Mouse (Mus musculus) layer of hippocampus, adult 9-11 months (tissue): ENCODE data around the gene Cald1.

ENCODE experiments used
- DNase-seq: peaks from one replicate; pipeline ENCODE4 v3.0.0; 2022

The Cald1 gene

GRCm38 (mm10) chr6:34598121-34599065 lies at the start of gene Cald1:
TSS of gene Cald1 (plus strand) at chr6:34598500.
- no peak for DNase-seq

DNA sequence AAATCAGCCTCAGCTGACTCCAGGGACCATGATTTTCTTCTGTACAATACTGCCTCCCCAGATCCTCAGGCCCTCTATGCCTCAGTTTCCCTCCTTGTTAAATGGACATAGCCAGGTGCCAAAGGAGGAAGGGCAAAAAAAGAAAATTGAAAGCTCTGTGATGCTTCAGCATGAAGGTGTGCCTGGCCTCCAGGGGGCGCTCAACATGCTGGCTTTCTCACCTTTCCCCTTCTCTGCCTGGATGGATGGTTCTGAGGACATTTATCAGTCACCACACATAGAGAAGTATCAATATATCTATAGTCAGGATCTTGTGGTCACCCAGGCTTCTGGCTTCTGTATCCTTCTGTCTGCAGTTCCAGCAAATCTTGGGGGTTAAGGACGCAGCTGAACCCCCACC lies 49.3 kb upstream of the Cald1 start:
- DNase-seq: no peak

DNA sequence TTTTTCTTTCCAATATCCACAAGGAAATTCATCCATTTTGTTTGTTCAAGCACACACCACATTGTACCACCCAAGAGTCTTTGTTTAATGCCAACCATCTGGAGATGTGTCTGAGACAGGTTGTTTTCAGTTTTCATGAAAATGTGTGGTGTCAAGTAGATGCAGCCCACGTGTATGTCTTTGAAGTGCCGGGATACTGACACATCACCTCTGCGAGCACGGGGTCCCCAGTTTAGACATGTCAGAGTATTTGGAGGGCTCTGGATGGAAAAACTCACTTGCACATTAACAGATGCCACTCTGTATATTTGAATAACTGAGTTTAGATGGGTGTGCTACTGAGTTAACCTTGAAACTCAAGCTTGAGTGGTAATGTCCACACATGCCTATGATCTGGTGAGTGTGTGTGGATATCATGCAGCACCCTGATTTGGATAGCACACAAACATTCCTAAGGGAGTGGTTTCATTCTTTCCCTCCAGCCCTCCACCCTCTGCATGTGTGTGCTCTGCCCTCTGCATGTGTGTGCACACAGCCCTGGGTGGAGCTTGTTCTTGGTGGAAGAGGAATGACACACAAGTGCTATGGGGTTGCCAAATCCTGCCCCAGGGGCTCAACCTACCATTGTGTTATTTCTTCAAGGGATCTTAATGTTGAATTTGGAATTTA lies 45.7 kb upstream of the Cald1 start:
- DNase-seq: no peak

DNA sequence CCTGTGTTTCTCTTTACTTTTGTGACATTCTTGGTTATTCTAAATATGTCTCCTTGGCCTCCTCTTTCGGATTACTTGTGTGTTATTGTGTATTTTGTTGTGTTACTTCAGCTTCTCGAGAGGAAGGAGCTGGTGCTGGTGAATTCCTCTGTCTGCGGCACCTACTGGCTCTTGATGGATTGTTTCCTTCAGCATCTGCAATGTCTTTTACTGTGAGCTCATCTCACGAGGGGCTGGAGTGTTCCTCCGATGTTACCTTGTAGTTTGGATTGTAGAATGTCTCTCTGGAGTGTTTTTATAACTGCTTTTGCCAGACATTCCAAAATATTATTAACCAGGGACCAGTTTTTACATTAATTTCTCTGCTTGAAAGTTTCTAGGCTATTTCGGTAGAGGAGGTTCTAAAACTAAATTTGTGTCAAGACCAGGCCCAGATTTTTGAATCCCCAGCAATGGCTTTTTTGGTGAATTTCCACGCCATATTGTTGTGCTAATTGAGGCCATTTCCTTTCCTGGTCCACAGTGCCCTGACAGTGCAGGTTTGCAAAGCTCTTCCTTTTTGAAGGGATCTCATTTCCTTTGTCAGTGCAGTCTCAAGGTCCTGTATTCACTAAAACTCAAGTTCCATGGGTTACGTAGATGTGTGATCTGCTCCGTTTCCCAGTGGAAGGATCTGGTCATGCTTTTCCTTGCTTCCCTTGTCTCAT lies 43.9 kb upstream of the Cald1 start:
- no peak for DNase-seq

DNA sequence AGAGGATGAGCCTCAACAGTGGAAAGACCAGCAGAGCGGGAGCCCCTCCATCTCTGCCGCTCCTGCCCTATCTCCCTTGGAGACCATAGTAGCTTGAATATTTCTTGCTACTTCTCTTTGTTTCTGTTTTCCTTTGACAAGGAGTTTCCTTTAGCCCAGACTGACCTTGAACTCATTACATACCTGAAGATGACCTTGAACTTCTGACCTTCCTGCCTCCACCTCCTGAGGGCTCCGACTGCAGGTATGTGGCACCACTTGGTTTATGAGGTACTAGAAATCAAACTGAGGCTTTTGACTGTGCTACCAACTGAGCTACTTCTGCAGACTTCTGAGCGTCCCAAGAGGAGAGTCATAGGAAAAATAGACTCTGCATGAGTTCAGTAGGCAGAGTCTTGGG lies 38.8 kb upstream of the Cald1 start:
- DNase-seq: no peak

DNA sequence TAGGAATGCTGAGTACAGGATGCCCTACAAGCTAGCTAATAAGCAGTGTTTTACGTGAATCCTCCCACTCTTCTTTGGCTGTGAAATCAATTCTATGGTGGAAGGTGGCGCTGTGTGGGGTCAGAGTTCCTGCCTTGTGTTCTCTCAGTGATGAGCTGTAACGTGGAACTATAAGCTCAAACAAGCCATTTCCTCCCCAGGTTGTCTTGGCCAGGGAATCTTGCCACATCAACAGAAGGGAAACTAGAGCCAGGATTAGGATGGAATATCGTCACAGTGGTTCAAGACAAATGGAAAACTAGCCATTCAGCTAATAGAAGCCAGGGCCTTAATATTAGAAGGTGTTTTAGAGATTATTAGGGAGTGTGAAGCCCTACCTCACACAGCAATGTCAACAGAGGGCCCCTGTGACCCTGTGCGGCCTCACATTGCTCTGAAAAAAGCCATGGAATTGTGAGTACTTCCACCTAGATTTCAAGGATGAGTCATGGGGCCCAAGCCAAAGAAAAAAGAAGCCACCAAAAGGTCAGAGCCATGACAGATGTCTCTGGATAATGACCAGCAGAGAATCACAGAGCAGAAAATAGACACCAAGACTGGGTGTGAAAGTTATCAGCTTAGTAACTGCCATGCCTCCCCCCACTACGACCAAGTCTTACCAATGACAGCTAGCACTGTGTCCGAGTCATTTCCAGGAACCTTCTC lies 33.0 kb upstream of the Cald1 start:
- no peak for DNase-seq

- no peak for DNase-seq
Observed at GRCm38 (mm10) chr6:34567298-34567697, 31.0 kb upstream of the Cald1 start.

- no peak for DNase-seq
Observed at GRCm38 (mm10) chr6:34579504-34580068, 18.7 kb upstream of the Cald1 start.

- DNase-seq: no peak
Observed at GRCm38 (mm10) chr6:34583365-34583764, 14.9 kb upstream of the Cald1 start.

GRCm38 (mm10) chr6:34588066-34588465 lies 10.2 kb upstream of the Cald1 start:
- DNase-seq: peak; percentile 51

DNA sequence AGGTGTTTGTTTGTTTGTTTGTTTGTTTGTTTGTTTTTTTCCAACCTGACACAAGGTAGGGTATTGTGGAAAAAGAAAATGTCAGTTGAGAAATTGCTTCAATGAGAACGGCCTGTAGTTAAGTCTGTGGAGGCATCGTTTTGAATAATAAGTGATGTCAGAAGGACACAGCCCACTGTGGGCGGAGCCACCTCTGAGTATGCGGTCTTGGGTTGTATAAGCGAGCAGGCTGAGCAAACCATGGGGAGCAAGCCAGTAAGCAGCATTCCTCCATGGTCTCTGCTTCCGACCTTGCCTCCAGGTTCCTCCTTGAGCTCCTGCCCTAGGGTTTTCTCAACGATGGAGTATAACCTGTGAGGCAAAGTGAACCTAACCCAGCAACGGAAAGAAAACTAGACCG lies 7.6 kb upstream of the Cald1 start:
- DNase-seq: no peak

- no peak for DNase-seq
Observed at GRCm38 (mm10) chr6:34593353-34593752, 4.9 kb upstream of the Cald1 start.

GRCm38 (mm10) chr6:34597316-34597715 lies 984 bp upstream of the Cald1 start:
- no peak for DNase-seq

DNA sequence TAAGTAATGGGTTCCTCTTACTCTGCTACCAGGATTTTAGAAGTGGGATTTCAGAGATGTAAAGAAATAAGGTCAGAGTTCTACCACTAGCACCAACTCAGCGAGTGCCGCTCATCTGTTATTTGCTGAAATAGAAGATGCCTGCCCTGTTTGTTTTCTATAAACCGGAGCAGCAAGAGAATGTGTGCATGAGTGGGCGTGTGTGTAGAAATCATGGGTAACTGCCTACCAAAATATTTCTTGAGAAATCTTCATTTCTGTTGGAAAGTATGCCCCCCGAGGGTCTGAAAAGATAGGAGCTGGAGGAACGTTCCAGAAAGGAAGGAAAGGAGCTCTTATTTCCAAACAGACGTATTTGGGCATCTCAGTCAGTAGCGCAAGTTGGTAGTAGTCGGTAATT lies 871 bp downstream of the Cald1 start:
- no peak for DNase-seq

- no peak for DNase-seq
Observed at GRCm38 (mm10) chr6:34599631-34600111, 1.4 kb downstream of the Cald1 start.

DNA sequence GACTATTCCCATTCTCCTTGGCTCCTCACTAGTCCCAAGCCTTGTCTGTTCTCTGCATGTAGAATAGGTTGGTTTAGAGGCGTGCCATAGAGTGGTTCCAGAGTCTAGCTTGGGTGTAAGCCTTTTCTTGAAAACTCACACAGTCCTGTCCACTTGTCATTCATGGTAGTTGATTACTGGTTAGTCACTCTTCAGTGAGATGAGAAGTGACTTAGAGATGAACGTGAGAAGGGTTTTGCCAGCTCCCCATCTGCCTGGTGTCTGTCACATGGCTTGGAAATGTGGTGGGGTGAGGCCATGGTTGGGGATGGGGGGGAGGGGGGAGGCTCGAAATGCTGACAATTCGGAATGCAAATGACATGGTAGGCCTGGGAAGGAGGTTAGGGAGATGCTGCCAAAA lies 2.5 kb downstream of the Cald1 start:
- no peak for DNase-seq

GRCm38 (mm10) chr6:34602091-34602490 lies 3.8 kb downstream of the Cald1 start:
- no peak for DNase-seq

- no peak for DNase-seq
Observed at GRCm38 (mm10) chr6:34606407-34606806, 8.1 kb downstream of the Cald1 start.

GRCm38 (mm10) chr6:34608603-34609002 lies 10.3 kb downstream of the Cald1 start:
- no peak for DNase-seq

DNA sequence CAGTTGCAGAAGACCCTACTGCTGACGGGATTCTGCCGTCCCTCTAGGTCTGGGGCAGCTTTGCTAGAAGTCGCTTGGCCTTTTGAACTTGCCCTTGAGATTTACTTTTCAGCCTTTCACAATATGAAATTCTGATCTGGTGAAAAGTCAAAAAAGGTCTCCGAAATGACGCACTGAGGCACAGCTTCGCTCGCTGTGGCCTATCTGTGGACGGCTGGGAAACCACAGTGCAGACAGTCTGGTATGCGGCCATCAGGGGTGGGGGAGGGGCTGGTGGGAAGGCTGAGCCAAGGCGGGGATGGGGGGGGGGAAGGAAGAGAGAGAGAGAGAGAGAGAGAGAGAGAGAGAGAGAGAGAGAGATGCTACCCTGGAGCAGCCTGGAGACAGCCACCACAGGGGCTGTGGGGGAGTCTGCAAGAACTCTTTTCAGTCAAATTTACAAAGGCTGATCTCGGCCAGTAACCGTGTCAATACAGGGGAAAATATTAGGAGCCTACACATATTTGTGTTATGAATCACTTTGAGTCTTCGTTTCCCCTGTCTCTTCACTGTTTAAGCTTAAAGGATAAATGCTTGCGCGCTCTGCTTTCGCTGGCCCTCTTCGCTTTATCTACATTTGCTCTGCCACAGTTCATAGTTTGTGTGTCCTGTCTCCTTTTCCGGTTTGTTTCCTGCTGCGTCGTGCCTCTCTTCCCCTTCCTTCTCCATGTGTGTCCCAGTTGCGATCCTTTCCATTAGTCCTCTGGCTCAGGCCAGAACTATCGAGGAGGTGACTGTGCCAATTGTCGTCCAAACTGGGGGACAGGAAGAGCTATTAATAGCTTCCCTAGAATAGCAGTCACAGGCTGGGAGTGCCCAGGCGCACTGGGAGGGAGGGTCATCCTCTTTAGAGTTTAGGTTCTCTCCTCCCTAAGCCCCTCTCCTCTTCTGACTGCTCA lies 11.9 kb downstream of the Cald1 start:
- peak; percentile 14 for DNase-seq

DNA sequence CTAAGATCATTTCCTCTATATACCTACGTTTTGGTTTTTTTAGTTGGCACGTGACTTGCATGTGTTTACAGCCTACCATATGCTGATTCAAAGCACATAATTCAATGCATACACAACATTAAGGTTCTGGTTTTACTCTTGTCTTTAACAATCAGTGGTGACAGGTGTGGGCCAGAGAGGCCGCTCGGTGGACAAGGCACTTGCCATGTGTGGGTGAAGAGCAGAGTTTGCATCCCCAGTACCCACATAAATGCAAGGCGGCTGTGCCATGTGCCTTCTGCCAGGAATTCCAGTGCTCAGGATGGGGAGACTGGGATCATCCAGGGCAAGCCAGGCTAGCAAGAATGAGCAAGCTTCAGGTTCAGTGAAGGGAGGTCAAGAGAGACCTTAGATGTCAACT lies 14.8 kb downstream of the Cald1 start:
- DNase-seq: no peak
